Mouse (Mus musculus) kidney, embryonic 14.5 days (tissue): ENCODE results near the gene Fbn1. TPM values are rescaled to one million over a fixed set of nuclear protein-coding genes. Genes with fewer than 3 reads are reported as not detected.

Experiments
- ATAC-seq: fragments of 200-750 bp; cut with Nextera tagmentation; 2 replicates; pipeline ENCODE4 v1.8.0; 2017; ENCODE audit warnings: moderate number of reproducible peaks, mild to moderate bottlenecking, moderate TSS enrichment, moderate library complexity; ENCODE audit not compliant: low FRiP score, low TSS enrichment
- H3K27ac ChIP-seq: fragments of 300-500 bp; sonication (generic); 2 replicates; pipeline ENCODE4 v1.5.1; 2014; ENCODE audit warnings: low read depth, mild to moderate bottlenecking, low read length, moderate library complexity, mixed read lengths
- H3K27me3 ChIP-seq: fragments of 300-500 bp; sonication (generic); 2 replicates; pipeline ENCODE4 v1.6.1; 2014; ENCODE audit warnings: mild to moderate bottlenecking, low read length; ENCODE audit not compliant: control insufficient read depth, insufficient read depth
- H3K36me3 ChIP-seq: fragments of 300-500 bp; sonication (generic); 2 replicates; pipeline ENCODE4 v1.6.1; 2014; ENCODE audit warnings: low read length, mixed read lengths; ENCODE audit not compliant: control insufficient read depth, insufficient read depth
- H3K4me1 ChIP-seq: fragments of 300-500 bp; sonication (generic); 2 replicates; pipeline ENCODE4 v1.6.1; 2014; ENCODE audit warnings: low read length, mixed read lengths; ENCODE audit not compliant: control insufficient read depth, insufficient read depth
- H3K4me2 ChIP-seq: fragments of 300-500 bp; sonication (generic); replicated peaks from 2 replicates; pipeline ENCODE4 v1.6.1; 2014; ENCODE audit warnings: low read depth, mild to moderate bottlenecking, low read length
- H3K4me3 ChIP-seq: fragments of 300-500 bp; sonication (generic); 2 replicates; pipeline ENCODE4 v1.5.1; 2014; ENCODE audit warnings: mild to moderate bottlenecking, low read length
- H3K9ac ChIP-seq: fragments of 300-500 bp; sonication (generic); 2 replicates; pipeline ENCODE4 v1.6.1; 2014; ENCODE audit warnings: low read depth, mild to moderate bottlenecking, low read length, moderate library complexity
- H3K9me3 ChIP-seq: fragments of 300-500 bp; sonication (generic); 2 replicates; pipeline ENCODE4 v1.6.1; 2016; ENCODE audit warnings: low read length; ENCODE audit not compliant: control insufficient read depth
- WGBS: fragments of 180-500 bp; shearing (Covaris S2); extraction: QIAGEN DNeasy Blood & Tissue Kit; methylation state at CpG from one replicate; pipeline ENCODE4 v1.1.7; 2014; 5-methylcytosine and 5-hydroxymethylcytosine counted together
- polyA plus RNA-seq: library from polyadenylated mRNA; unstranded; fragments of >200 nt; fragmentation: Nextera tagmentation; extraction: Ambion mirVana; gene quantifications from 2 replicates; pipeline ENCODE4 v1.2.1, GENCODE M21; 2014

The Fbn1 gene
- polyA plus RNA-seq, 1 experiment from 2014 or later: 19.8 TPM

DNA sequence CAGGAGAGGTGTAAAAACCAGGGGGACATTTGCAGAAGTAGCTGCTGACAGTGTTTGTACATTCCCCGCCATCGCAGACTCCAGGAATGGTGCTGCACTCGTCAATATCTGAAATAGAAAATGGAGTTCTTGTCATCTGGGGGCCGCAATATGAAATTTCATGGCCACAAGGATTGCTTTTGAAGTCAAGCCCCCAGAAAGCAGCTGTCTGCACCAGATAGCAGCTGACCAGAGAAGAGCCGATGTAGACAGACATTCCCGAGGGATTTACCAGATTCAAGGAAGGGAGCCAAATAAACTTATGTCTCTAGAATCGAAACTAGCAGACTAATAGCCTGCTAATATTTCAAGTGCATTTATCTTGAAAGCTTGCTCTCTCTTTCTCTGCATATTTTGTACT is 110.0 kb downstream of the Fbn1 start:
- Histone ChIP-seq H3K4me2 (no peak overlapping the region), H3K4me1 (no peaks in the 10 kb centered on the region), H3K9me3 (no peaks in the 10 kb centered on the region), H3K9ac (no peak overlapping the region), H3K4me3 (no peak overlapping the region), H3K27me3 (no peaks in the 10 kb centered on the region), H3K27ac (no peak overlapping the region), H3K36me3 (no peaks in the 10 kb centered on the region; the same call in 1 of the 2 replicates)
- 86% methylated on average over 7 of the region's 7 CpGs for WGBS
- ATAC-seq: no peak

DNA sequence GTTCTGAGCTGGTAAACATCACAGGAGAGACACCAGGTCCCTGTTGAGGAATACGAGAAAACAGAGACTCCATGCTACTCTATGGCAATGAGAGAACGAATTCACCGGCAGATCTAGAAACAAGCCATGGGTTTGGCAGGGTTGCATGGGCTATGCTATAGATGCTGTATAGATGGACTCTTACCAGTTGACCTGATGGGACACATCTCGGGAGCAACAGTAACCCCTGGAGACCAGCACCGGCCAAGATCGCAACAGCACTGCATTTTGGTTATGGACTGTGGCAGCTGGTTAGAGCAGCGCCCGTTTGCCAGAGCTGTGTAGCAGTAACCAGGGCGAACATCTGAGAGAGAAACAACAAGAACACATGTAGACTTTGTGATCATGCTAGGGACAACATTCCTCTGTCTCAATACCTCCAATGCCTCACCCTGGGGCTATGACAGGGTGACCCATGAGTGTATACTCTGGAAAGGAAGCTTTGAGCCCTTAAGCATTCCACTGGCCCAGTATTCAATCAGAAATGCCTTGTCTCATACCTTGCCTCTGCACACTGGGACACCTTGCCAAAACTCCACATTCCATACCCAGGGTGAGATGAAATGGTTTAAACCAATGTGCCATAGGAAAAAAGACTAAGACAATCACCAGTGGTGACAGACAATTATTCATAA is 113.2 kb downstream of the Fbn1 start:
- no peaks in the 10 kb centered on the region; the same call in 1 of the 2 replicates for H3K36me3 ChIP-seq
- WGBS: 94% methylated on average over 9 of the region's 9 CpGs
- no peak overlapping the region for H3K9ac ChIP-seq
- no peak overlapping the region for H3K4me3 ChIP-seq
- H3K27ac ChIP-seq: no peak overlapping the region
- H3K9me3 ChIP-seq: no peaks in the 10 kb centered on the region
- H3K27me3 ChIP-seq: no peaks in the 10 kb centered on the region
- no peak overlapping the region for H3K4me2 ChIP-seq
- no peak for ATAC-seq
- H3K4me1 ChIP-seq: no peaks in the 10 kb centered on the region

DNA sequence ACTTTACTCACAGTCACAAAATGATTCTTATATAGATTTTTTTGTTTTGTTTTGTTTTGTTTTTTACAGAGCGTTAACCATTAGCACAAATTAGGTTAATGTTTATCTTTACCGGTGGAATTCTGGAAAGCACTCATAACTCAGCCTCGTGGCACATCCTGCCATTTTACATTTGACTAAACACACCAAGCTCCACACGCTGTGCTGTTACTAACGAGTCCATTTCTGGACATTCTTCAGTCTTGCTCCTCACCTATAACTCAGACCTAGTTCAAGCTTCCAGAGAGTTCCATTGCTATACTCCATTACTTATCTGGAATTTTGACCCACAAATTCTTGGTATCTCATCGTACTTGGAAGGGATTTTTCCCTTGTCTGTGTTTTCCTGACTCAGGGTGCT is 116.2 kb downstream of the Fbn1 start:
- ATAC-seq: no peak
- Histone ChIP-seq H3K9ac (no peak overlapping the region), H3K4me2 (no peak overlapping the region), H3K4me1 (no peaks in the 10 kb centered on the region), H3K36me3 (peaks cover 14% of the 10 kb centered on the region; the same call in 1 of the 2 replicates), H3K9me3 (no peaks in the 10 kb centered on the region), H3K4me3 (no peak overlapping the region), H3K27me3 (no peaks in the 10 kb centered on the region), H3K27ac (no peak overlapping the region)
- 62% methylated on average over 6 of the region's 6 CpGs for WGBS

DNA sequence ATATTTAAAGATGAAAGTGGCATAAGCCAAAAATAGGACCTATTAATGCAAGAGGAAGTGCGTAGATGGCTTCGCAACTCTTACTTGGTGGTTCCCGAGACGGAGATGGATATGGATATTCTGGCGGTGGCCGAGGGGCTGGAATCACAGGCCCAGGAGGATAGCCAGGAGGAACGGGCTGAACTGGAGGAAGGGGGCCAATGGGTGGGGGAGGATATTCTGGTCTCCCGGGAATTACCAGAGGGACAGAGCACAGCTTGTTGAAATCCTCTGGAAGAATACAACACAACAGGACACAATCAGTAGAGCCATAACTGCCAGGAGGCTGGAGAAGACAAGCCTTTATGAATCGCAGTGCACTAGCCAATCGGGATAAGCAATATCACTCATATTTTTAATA is 118.0 kb downstream of the Fbn1 start:
- Histone ChIP-seq H3K9ac (no peak overlapping the region), H3K36me3 (peaks cover 14% of the 10 kb centered on the region; the same call in 1 of the 2 replicates), H3K9me3 (no peaks in the 10 kb centered on the region), H3K27ac (no peak overlapping the region), H3K27me3 (no peaks in the 10 kb centered on the region), H3K4me2 (no peak overlapping the region), H3K4me1 (no peaks in the 10 kb centered on the region), H3K4me3 (no peak overlapping the region)
- WGBS: 95% methylated on average over 10 of the region's 10 CpGs
- no peak for ATAC-seq

DNA sequence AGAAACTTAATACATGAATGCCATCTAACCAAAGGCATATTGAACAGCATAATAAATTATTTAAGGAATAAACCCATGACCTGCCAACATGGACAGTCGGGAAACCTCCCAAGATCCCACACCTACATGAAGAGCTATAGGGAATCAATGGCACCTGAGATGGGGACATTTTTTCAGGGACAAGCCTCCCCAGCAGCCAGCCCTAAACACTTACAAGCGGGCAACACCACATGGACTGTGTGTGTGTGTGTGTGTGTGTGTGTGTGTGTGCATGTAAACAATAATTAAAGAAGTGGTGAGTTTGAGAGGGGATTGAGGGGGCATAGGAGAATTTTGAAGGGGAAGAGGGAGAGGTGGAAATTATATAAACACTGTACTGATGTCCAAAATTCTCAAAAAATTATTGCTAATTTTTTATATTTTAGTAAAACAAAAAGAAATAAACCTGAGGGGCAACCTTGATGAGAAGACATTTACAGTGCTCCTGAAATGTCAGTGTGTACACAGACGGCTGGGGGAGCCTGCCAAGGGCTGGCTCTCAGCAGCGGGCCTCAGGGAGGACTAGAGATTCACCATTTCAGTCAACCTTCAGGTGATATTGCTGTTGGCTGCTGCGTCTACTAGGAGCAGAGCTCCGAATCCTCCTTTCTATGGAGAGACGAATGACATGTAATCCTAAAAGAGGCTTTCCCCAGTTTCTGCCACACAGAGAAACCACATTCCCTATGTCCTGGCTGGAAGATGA is 121.4 kb downstream of the Fbn1 start:
- H3K4me2 ChIP-seq: no peak overlapping the region
- no peak for ATAC-seq
- H3K9ac ChIP-seq: no peak overlapping the region
- H3K9me3 ChIP-seq: no peaks in the 10 kb centered on the region
- H3K27ac ChIP-seq: no peak overlapping the region
- H3K4me3 ChIP-seq: no peak overlapping the region
- H3K36me3 ChIP-seq: peaks cover 17% of the 10 kb centered on the region; the same call in 1 of the 2 replicates
- H3K4me1 ChIP-seq: no peaks in the 10 kb centered on the region
- WGBS: 82% methylated on average over 7 of the region's 7 CpGs
- H3K27me3 ChIP-seq: no peaks in the 10 kb centered on the region

DNA sequence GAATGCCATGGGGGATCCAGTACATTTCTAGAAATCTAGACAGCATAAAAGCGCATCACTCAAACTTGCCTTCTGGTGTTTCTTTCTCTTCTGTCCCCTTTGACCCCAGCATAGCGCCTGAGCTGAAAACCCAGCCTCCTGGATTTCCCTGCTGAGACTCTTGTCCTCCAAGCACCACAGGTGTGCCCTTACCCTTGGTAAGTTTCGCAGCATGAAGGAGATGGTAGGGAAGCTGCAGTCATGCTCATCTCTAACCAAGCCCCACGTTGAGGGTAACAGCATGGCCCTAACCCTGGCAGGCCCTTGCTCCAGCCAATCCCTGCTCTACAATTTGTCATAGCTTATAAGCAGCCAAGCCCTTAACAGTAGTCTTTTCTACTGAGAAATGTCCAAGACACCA is 122.9 kb downstream of the Fbn1 start:
- peaks cover 17% of the 10 kb centered on the region; the same call in 1 of the 2 replicates for H3K36me3 ChIP-seq
- no peak overlapping the region for H3K4me3 ChIP-seq
- ATAC-seq: no peak
- H3K9me3 ChIP-seq: no peaks in the 10 kb centered on the region
- no peak overlapping the region for H3K4me2 ChIP-seq
- no peaks in the 10 kb centered on the region for H3K4me1 ChIP-seq
- 72% methylated on average over 4 of the region's 4 CpGs for WGBS
- no peak overlapping the region for H3K9ac ChIP-seq
- no peaks in the 10 kb centered on the region for H3K27me3 ChIP-seq
- H3K27ac ChIP-seq: no peak overlapping the region

DNA sequence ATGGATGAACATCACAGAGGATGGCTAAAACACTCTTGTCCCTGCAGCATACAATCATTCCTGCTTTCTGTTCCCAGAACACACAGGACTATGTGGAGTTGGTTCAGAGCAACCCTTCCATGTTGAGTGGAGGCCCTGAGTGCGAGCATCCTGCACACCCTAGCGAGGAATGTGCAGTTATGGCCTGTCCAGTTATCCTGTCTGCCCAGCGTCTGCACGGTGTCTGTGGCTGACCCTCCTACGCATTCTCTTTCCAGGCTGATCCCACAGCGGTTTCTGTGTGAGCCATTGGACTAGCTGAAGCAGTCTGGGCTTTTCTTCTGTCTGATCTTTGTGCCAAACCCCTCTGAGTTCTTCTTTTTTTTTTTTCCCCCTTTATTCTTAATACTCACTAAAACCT is 123.4 kb downstream of the Fbn1 start:
- Histone ChIP-seq H3K4me2 (no peak overlapping the region), H3K9me3 (no peaks in the 10 kb centered on the region), H3K36me3 (peaks cover 17% of the 10 kb centered on the region; the same call in 1 of the 2 replicates), H3K27me3 (no peaks in the 10 kb centered on the region), H3K4me1 (no peaks in the 10 kb centered on the region), H3K9ac (no peak overlapping the region), H3K4me3 (no peak overlapping the region), H3K27ac (no peak overlapping the region)
- 64% methylated on average over 6 of the region's 6 CpGs for WGBS
- no peak for ATAC-seq

DNA sequence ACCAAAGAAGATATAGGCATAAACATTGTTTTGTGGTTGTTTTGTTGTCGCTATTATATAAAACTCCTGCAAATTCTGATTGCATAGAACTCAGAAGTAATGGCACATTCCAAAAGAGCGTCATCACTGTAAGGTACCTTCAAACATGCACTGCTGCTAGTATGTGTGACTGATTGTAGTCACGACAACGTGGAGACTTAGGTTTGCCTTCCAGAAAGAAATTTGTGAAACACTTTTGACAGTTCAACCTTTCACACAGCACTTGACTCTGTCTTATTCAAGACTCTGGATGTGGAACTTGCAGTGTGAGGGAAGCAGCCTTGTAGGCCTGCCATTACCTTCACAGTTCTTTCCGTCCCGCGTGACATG is 124.5 kb downstream of the Fbn1 start:
- Histone ChIP-seq H3K4me1 (no peaks in the 10 kb centered on the region), H3K4me2 (no peak overlapping the region), H3K36me3 (peaks cover 7% of the 10 kb centered on the region; the same call in 1 of the 2 replicates), H3K9me3 (no peaks in the 10 kb centered on the region), H3K9ac (no peak overlapping the region), H3K27me3 (no peaks in the 10 kb centered on the region), H3K27ac (no peak overlapping the region), H3K4me3 (no peak overlapping the region)
- WGBS: 92% methylated on average over 7 of the region's 7 CpGs
- no peak for ATAC-seq

DNA sequence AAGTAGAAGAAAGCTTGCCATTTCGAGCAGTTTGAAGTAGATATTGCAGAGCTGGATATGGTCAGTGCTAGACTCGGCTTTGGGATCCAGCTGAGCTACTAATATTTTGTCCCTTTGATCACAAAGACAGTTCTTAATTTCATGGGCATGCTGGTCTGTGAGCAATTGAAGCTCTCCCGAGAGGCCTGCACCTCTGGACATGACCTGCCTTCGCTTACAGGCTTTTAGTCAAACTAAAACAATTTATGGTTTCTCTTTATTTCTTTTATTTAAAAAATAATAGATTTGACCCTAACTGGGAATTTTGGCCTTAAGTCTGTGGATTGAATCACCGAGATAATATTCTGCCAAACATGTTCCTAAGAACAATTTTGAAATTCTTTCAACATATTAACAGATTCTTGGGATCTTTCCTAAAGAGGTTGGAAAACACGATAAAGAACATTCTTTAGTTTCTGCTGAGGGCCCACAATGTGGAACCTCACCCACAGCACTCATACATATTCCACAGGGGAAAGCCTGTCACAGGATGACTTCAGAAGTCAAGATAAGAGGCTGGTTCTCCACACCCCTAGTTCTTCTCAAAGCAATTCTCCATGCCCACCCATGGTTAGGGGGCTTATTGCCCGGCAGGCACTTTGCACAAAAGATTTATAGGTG is 125.0 kb downstream of the Fbn1 start:
- no peak overlapping the region for H3K9ac ChIP-seq

More for the DNA sequence above, 125.0 kb downstream of the Fbn1 start:
- no peak for ATAC-seq
- Histone ChIP-seq H3K4me3 (no peak overlapping the region), H3K4me1 (no peaks in the 10 kb centered on the region), H3K4me2 (no peak overlapping the region), H3K9me3 (no peaks in the 10 kb centered on the region), H3K27me3 (no peaks in the 10 kb centered on the region), H3K36me3 (peaks cover 5% of the 10 kb centered on the region; the same call in 1 of the 2 replicates), H3K27ac (no peak overlapping the region)
- WGBS: 84% methylated on average over 7 of the region's 7 CpGs
